Mouse (Mus musculus): ENCODE results near the gene Daxx.
A peak's percentile ranks its signal among the peaks of the same experiment; 100 is the strongest.
"Not testable (repeated sequence)": the region's sequence is repeated elsewhere in the genome, so short reads cannot be mapped to it uniquely, and the experiment has no call there.

Gene Daxx

GRCm38 (mm10) chr17:33909077-33909868 lies at the start of gene Daxx:
TSS of gene Daxx (plus strand) at chr17:33909414.
- DNase-seq, result peak; percentile 98 to 99

- peak; percentile 17 to 45 for DNase-seq
These were observed 43.7 kb upstream of the Daxx start for GRCm38 (mm10) chr17:33865330-33866030.

- not testable (repeated sequence) for DNase-seq
These were observed 35.7 kb upstream of the Daxx start, which contains the start of gene Gm7029 for GRCm38 (mm10) chr17:33873537-33873936. TSS of gene Gm7029 (plus strand) at chr17:33873837.

GRCm38 (mm10) chr17:33874411-33874810 lies 34.8 kb upstream of the Daxx start:
- DNase-seq, result peak; percentile 35 to 54

GRCm38 (mm10) chr17:33875797-33876196 lies 33.4 kb upstream of the Daxx start:
- DNase-seq, result not testable (repeated sequence)

GRCm38 (mm10) chr17:33884320-33884719 lies 24.9 kb upstream of the Daxx start:
- not testable (repeated sequence) for DNase-seq

GRCm38 (mm10) chr17:33887802-33888201 lies 21.4 kb upstream of the Daxx start:
- not testable (repeated sequence) for DNase-seq

GRCm38 (mm10) chr17:33888230-33888629 lies 21.0 kb upstream of the Daxx start:
- not testable (repeated sequence) for DNase-seq

GRCm38 (mm10) chr17:33889941-33890532 lies 19.2 kb upstream of the Daxx start:
- DNase-seq, result not testable (repeated sequence)

- peak; percentile 100 for DNase-seq
These were observed 18.6 kb upstream of the Daxx start, which contains the start of gene Kifc1 for GRCm38 (mm10) chr17:33890533-33891059. TSS of gene Kifc1 (minus strand) at chr17:33890661.

- DNase-seq, result no peak
These were observed 17.9 kb upstream of the Daxx start for GRCm38 (mm10) chr17:33891357-33891756.

GRCm38 (mm10) chr17:33891892-33892291 lies 17.3 kb upstream of the Daxx start:
- not testable (repeated sequence) for DNase-seq

GRCm38 (mm10) chr17:33892429-33892828 lies 16.8 kb upstream of the Daxx start:
- DNase-seq, result no peak

- not testable (repeated sequence) for DNase-seq
These were observed 16.2 kb upstream of the Daxx start for GRCm38 (mm10) chr17:33893011-33893410.

GRCm38 (mm10) chr17:33897114-33897794 lies 12.0 kb upstream of the Daxx start:
- peak in 1 of 2 experiments; percentile 62 for DNase-seq

- DNase-seq, result not testable (repeated sequence)
These were observed 11.0 kb upstream of the Daxx start for GRCm38 (mm10) chr17:33898193-33898592.

- DNase-seq, result no peak
These were observed 9.6 kb upstream of the Daxx start for GRCm38 (mm10) chr17:33899642-33900041.

- DNase-seq, result no peak
These were observed 8.8 kb upstream of the Daxx start for GRCm38 (mm10) chr17:33900281-33900988.

- no peak for DNase-seq
These were observed 8.3 kb upstream of the Daxx start for GRCm38 (mm10) chr17:33900989-33901314.

- no peak for DNase-seq
These were observed 7.6 kb upstream of the Daxx start for GRCm38 (mm10) chr17:33901653-33902052.

- DNase-seq, result no peak
These were observed 7.1 kb upstream of the Daxx start for GRCm38 (mm10) chr17:33902079-33902478.

GRCm38 (mm10) chr17:33902491-33902890 lies 6.7 kb upstream of the Daxx start:
- DNase-seq, result no peak
